Mouse (Mus musculus) megakaryocyte-erythroid progenitor cell, adult 5-6 weeks (primary cell): ENCODE results near the gene Itm2c. TPM values are rescaled to one million over a fixed set of nuclear protein-coding genes. Genes with fewer than 3 reads are reported as not detected.
A peak's percentile ranks its signal among the peaks of the same experiment; 100 is the strongest.

Experiments used
- ATAC-seq: replicated peaks from 2 replicates; pipeline ENCODE4 v1.8.0; 2016; ENCODE audit warnings: mild to moderate bottlenecking, inconsistent platforms; ENCODE audit not compliant: severe bottlenecking, poor library complexity, low FRiP score, low TSS enrichment
- total RNA-seq, 2 experiments: library from RNA; stranded (forward) in 1 of 2; stranded (reverse) in 1 of 2; fragments of 200-1000, 215-1000 nt in 1 of 2; fragments of >200 nt in 1 of 2; fragmentation: Nextera tagmentation in 1 of 2; gene quantifications; 2 replicates each; pipeline ENCODE4 v1.2.3; 2014 to 2017

The Itm2c gene
- total RNA-seq, 2 experiments from 2014 or later, result 12.3 to 17.6 TPM

GRCm38 (mm10) chr1:85928688-85929065 lies 34.6 kb downstream of the Itm2c start:
- ATAC-seq, result no peak

GRCm38 (mm10) chr1:85929406-85929805 lies 35.3 kb downstream of the Itm2c start:
- no peak for ATAC-seq

- ATAC-seq, result no peak
Observed at GRCm38 (mm10) chr1:85931170-85931569, 37.1 kb downstream of the Itm2c start.

GRCm38 (mm10) chr1:85933226-85933625 lies 39.1 kb downstream of the Itm2c start:
- ATAC-seq, result no peak

- ATAC-seq, result no peak
Observed at GRCm38 (mm10) chr1:85933631-85934465, 39.8 kb downstream of the Itm2c start.

GRCm38 (mm10) chr1:85934560-85934959 lies 40.5 kb downstream of the Itm2c start:
- ATAC-seq, result no peak

- peak; percentile 27; the same call in 1 of the 2 replicates for ATAC-seq
Observed at GRCm38 (mm10) chr1:85935148-85935852, 41.2 kb downstream of the Itm2c start.

GRCm38 (mm10) chr1:85936265-85936664 lies 42.2 kb downstream of the Itm2c start:
- ATAC-seq, result no peak

- no peak for ATAC-seq
Observed at GRCm38 (mm10) chr1:85937323-85937722, 43.2 kb downstream of the Itm2c start.

- no peak for ATAC-seq
Observed at GRCm38 (mm10) chr1:85942318-85942717, 48.2 kb downstream of the Itm2c start.

GRCm38 (mm10) chr1:85949085-85949684 lies 55.1 kb downstream of the Itm2c start:
- no peak for ATAC-seq

- no peak for ATAC-seq
Observed at GRCm38 (mm10) chr1:85955150-85955549, 61.1 kb downstream of the Itm2c start.

- no peak for ATAC-seq
Observed at GRCm38 (mm10) chr1:85957290-85957689, 63.2 kb downstream of the Itm2c start.

- ATAC-seq, result no peak
Observed at GRCm38 (mm10) chr1:85957942-85958619, 64.0 kb downstream of the Itm2c start.

Other genes starting within 250 kb of the Itm2c start
- gene Sp100, start 244.3 kb upstream of the Itm2c start, total RNA-seq (2014; fragmentation: Nextera tagmentation), result 45.0 and 60.9 TPM in 2 replicates
- gene Sp100, start 244.3 kb upstream of the Itm2c start, total RNA-seq (2017), result 35.0 and 48.3 TPM in 2 replicates
- gene A630001G21Rik, start 115.6 kb upstream of the Itm2c start, total RNA-seq (2014; fragmentation: Nextera tagmentation), result 35.7 and 49.8 TPM in 2 replicates
- gene A630001G21Rik, start 115.6 kb upstream of the Itm2c start, total RNA-seq (2017), result 15.5 and 23.5 TPM in 2 replicates
- gene Cab39, start 100.8 kb upstream of the Itm2c start, total RNA-seq (2014; fragmentation: Nextera tagmentation), result 53.9 and 68.0 TPM in 2 replicates
- gene Cab39, start 100.8 kb upstream of the Itm2c start, total RNA-seq (2017), result 113 and 117 TPM in 2 replicates
- gene 4933407L21Rik, start 34.2 kb downstream of the Itm2c start, total RNA-seq (2014; fragmentation: Nextera tagmentation), result not detected in 2 replicates
- not detected in 2 replicates for gene 4933407L21Rik, start 34.2 kb downstream of the Itm2c start, total RNA-seq (2017)
- gene Gpr55, start 66.7 kb downstream of the Itm2c start, total RNA-seq (2014; fragmentation: Nextera tagmentation), result 0.72 TPM in 1 of 2 replicates, not detected in the other
- not detected in 2 replicates for gene Gpr55, start 66.7 kb downstream of the Itm2c start, total RNA-seq (2017)
- not detected in 2 replicates for gene Spata3, start 122.5 kb downstream of the Itm2c start, total RNA-seq (2014; fragmentation: Nextera tagmentation)
- gene Spata3, start 122.5 kb downstream of the Itm2c start, total RNA-seq (2017), result not detected in 2 replicates
- not detected in 2 replicates for gene 2810459M11Rik, start 151.6 kb downstream of the Itm2c start, total RNA-seq (2014; fragmentation: Nextera tagmentation)
- gene 2810459M11Rik, start 151.6 kb downstream of the Itm2c start, total RNA-seq (2017), result not detected in 2 replicates
- 107 and 120 TPM in 2 replicates for gene Psmd1, start 170.1 kb downstream of the Itm2c start, total RNA-seq (2014; fragmentation: Nextera tagmentation)
- 198 and 214 TPM in 2 replicates for gene Psmd1, start 170.1 kb downstream of the Itm2c start, total RNA-seq (2017)
- not detected in 2 replicates for gene Htr2b, start 217.7 kb downstream of the Itm2c start, total RNA-seq (2014; fragmentation: Nextera tagmentation)
- not detected in 2 replicates for gene Htr2b, start 217.7 kb downstream of the Itm2c start, total RNA-seq (2017)
- gene Gm21972, start 239.4 kb downstream of the Itm2c start, total RNA-seq (2014; fragmentation: Nextera tagmentation), result 0.46 and 4.8 TPM in 2 replicates
- gene Gm21972, start 239.4 kb downstream of the Itm2c start, total RNA-seq (2017), result 12.3 and 36.2 TPM in 2 replicates